8 mouse cellular contexts compared by ENCODE assay signal in the genomic region with DNA sequence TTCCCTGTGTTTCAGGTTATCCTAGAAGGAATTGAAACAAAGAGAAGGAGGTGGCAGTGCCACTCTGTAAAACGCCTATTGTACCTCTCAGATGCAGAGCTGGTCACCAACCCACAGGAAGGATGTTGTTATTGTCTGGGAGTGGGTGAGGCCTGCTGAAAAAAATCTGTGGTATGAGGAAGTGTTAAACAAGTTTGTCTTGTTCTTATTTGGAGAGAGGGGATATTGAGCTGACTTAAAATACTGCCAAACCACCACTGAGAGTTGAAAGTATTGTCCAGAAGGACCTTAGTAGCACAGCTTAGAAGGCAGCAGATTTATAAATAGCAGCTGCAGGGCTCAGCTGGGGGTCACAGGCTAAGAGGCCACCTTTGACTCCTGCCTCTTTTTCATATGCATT. TPM values are rescaled to one million over a fixed set of nuclear protein-coding genes. Genes with fewer than 3 reads are reported as not detected.
A peak's percentile ranks its signal among the peaks of the same experiment; 100 is the strongest.
DNase-seq lines count a peak whose midpoint lies in the region; ATAC-seq lines count a peak whose summit lies in the region.

No protein-coding gene starts in this region.

- no peaks in the 10 kb centered on the region for H3K36me3 ChIP-seq in forebrain, embryonic 15.5 days

- no peak for ATAC-seq in forebrain, embryonic 15.5 days (replicated peaks)

- 36% methylated on average over 1 of the region's 1 CpGs for WGBS in forebrain, embryonic 15.5 days

- H3K27me3 ChIP-seq in forebrain, embryonic 15.5 days, result no peaks in the 10 kb centered on the region

- H3K4me1 ChIP-seq in forebrain, embryonic 15.5 days, result no peaks in the 10 kb centered on the region

- no peak overlapping the region; the same call in 1 of the 2 replicates for H3K27ac ChIP-seq in forebrain, embryonic 15.5 days (replicated peaks)

- no peaks in the 10 kb centered on the region for H3K9me3 ChIP-seq in forebrain, embryonic 15.5 days

- peak; percentile 70 to 71 for DNase-seq in spleen, postnatal 36 days (ENCODE audit: low spot score in 2 of 2)
- DNase-seq in spleen, adult 12 weeks (ENCODE audit: low spot score), result no peak
- DNase-seq in heart, adult 9 months (ENCODE audit: low spot score in 2 of 2), result peak; percentile 28 to 44
- DNase-seq in lung, postnatal 10 days, result peak; percentile 53
- DNase-seq in thymus, postnatal 4 days, result peak; percentile 37
- no peak for DNase-seq in embryo, embryonic 10.5 days (ENCODE audit: low spot score)
- DNase-seq in urinary bladder, postnatal 25 days (ENCODE audit: low spot score), result no peak

- no peak overlapping the region for H3K4me2 ChIP-seq in forebrain, embryonic 15.5 days (replicated peaks)

- H3K4me3 ChIP-seq in forebrain, embryonic 15.5 days, result no peak overlapping the region

- no peak overlapping the region for H3K9ac ChIP-seq in forebrain, embryonic 15.5 days (replicated peaks)

RNA-seq across cellular contexts. Expression of a gene that starts 25.9 kb away (rescaled TPM):
- 8.1 and 9.3 TPM in 2 replicates for polyA plus RNA-seq in forebrain, embryonic 15.5 days (2015; fragmentation: Nextera tagmentation; extraction: Ambion mirVana)

Comparison
In these comparisons a context has a peak if more than half of its experiments do, and no peak if none do; other contexts are left out.
1. DNase-seq: peak in spleen, postnatal 36 days (2 of 2), heart, adult 9 months (2 of 2), lung, postnatal 10 days (single experiment) and thymus, postnatal 4 days (single experiment); none in spleen, adult 12 weeks (single experiment), embryo, embryonic 10.5 days (single experiment) and urinary bladder, postnatal 25 days (single experiment).